Mouse (Mus musculus) kidney, adult 2 months (tissue): Measurements from ENCODE around the gene Sltm.

ENCODE experiments used
- CTCF ChIP-seq: fragments of 200-500 bp; conservative IDR thresholded peaks from 2 replicates; pipeline ENCODE4 v1.5.1; 2011; ENCODE audit warnings: low read depth, mild to moderate bottlenecking, control low read depth, low read length, moderate library complexity, mixed read lengths; ENCODE audit not compliant: insufficient read depth, insufficient read length
- POLR2A ChIP-seq: fragments of 200-500 bp; IDR thresholded peaks from one replicate; pipeline ENCODE4 v1.6.1; 2011; ENCODE audit warnings: low read depth, low read length, control low read depth

DNA sequence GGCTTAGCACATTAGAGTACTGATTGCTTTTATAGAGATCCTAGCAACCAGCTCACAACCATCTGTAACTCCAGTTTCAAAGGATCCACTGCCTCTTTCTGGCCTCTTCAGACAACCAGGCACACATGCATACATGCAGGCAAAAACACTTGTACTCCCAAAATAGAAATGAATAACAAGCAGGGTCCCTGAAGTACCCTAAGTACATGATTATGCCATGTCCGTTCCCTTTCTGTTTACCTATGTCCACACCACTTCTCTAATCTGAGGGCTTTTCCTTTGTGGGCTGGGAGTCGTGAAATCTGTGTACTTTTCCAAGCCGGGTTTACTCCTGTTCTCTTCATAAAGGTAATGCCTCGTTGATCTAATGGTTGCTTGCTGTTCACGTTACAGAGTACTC lies 25.1 kb downstream of the Sltm start:
- TF ChIP-seq CTCF (no peak), POLR2A (no peak)
